9 mouse cellular contexts compared by ENCODE assay signal in the genomic region with DNA sequence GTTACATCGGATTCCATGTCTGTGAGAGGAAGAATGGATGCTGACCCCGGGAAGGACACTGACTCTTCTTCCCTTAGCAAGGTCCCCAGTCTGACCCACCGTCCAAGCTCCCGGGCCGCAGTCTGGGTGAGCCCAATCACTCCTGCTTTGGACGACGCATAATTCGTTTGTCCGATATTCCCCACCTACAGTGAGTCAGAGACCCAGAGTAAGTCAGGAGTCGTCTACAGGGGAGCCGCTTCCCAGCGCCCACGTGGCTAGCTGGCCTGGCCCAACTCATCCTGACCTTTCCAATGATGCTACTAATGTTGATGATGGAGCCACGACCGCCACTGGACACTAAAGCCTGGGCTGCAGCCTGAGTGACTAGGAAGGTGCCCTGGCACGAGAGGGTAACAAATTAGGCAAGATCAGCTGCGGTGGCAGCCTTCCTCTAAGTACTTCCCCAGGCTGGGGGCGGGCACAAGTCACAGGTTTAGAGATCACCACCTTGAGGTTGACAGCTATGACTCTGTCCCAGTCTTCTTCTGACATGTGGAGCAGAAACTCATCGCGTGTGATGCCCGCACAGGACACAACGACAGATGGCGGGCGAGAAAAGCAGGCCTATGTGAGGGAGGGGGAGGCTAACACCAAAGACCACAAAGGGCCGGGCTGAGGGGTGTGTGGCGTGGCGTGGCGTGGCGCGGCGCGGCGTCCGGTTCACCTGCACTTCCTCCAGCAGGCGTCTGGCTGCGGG. TPM values are rescaled to one million over a fixed set of nuclear protein-coding genes. Genes with fewer than 3 reads are reported as not detected.
DNase-seq lines count a peak whose midpoint lies in the region; ATAC-seq and TF ChIP-seq lines count a peak whose summit lies in the region.
"Had no signal": no experiment of that assay in that cellular context is flagged by ENCODE, and none has a peak within 500 bp of the region (broad histone marks: within the 10 kb centered on the region; RNA-seq: fewer than 3 reads in every experiment).

No protein-coding gene starts in this region.

- H3K4me1 ChIP-seq in cerebellum, adult 2 months (ENCODE audit: control insufficient read depth, insufficient read depth, low read length) = peaks cover 26% of the 10 kb centered on the region
- peaks cover 64% of the 10 kb centered on the region for H3K4me1 ChIP-seq in embryonic facial prominence, embryonic 12.5 days
- peaks cover 38% of the 10 kb centered on the region for H3K4me1 ChIP-seq in hindbrain, postnatal 0 days (ENCODE audit: insufficient read depth, low read length)
- H3K4me1 ChIP-seq in liver, postnatal 0 days (ENCODE audit: insufficient read depth) = peaks cover 50% of the 10 kb centered on the region
- H3K4me1 ChIP-seq in neural tube, embryonic 14.5 days (ENCODE audit: control insufficient read depth, insufficient read depth, low read length) = peaks cover 54% of the 10 kb centered on the region

- H3K27ac ChIP-seq in cerebellum, adult 2 months (ENCODE audit: insufficient read depth, low read length) = 0 out of 2 replicates have a peak overlapping the region, but pooled peaks have one; percentile 16
- peak overlapping the region; percentile 75 for H3K27ac ChIP-seq in embryonic facial prominence, embryonic 12.5 days
- peak overlapping the region; percentile 88 for H3K27ac ChIP-seq in hindbrain, postnatal 0 days
- peak overlapping the region; percentile 87 for H3K27ac ChIP-seq in liver, postnatal 0 days (ENCODE audit: low read depth)
- H3K27ac ChIP-seq in neural tube, embryonic 14.5 days (ENCODE audit: low read depth, low read length) = peak overlapping the region; percentile 83

- H3K4me3 ChIP-seq in cerebellum, adult 2 months (replicated peaks; ENCODE audit: insufficient read depth, low read depth, low read length) = peak overlapping the region; percentile 65
- peak overlapping the region; percentile 62 for H3K4me3 ChIP-seq in embryonic facial prominence, embryonic 12.5 days
- H3K4me3 ChIP-seq in hindbrain, postnatal 0 days (ENCODE audit: low read length) = peak overlapping the region; percentile 65
- H3K4me3 ChIP-seq in liver, postnatal 0 days (ENCODE audit: low read depth, low read length) = peak overlapping the region; percentile 65
- H3K4me3 ChIP-seq in neural tube, embryonic 14.5 days (ENCODE audit: low read depth, low read length) = peak overlapping the region; percentile 49

- TF ChIP-seq CTCF in cerebellum, adult 2 months (IDR thresholded peaks at IDR 0.05; ENCODE audit: borderline replicate concordance, insufficient read depth, low read depth, low read length) = no peak
- peak; percentile 16; the same call in 1 of the 2 replicates for TF ChIP-seq CTCF in hindbrain, postnatal 0 days (IDR thresholded peaks at IDR 0.05; ENCODE audit: low read depth)
- no peak for TF ChIP-seq CTCF in liver, postnatal 0 days (IDR thresholded peaks at IDR 0.05; ENCODE audit: low read depth)

- DNase-seq in cerebellum, adult 2 months = peak in 1 of 2 experiments; percentile 50
- DNase-seq in CD8-positive naive resting alpha-beta T cell, adult 2 months (ENCODE audit: low read depth in 2 of 2, low spot score in 2 of 2) = peak; percentile 61 to 67
- DNase-seq in hindbrain, postnatal 0 days (ENCODE audit: low spot score) = peak; percentile 54
- peak; percentile 65 for DNase-seq in liver, postnatal 0 days
- DNase-seq in c-Kit-positive CD71-positive TER-119-positive erythroid progenitor cells, embryonic 14.5 days (ENCODE audit: low spot score) = no peak

- no peak for TF ChIP-seq POLR2A in cerebellum, adult 2 months (IDR thresholded peaks at IDR 0.05; ENCODE audit: borderline replicate concordance, insufficient read depth, low read length)

- no peaks in the 10 kb centered on the region for H3K9me3 ChIP-seq in embryonic facial prominence, embryonic 12.5 days
- no peaks in the 10 kb centered on the region for H3K9me3 ChIP-seq in hindbrain, postnatal 0 days (ENCODE audit: low read length)
- no peaks in the 10 kb centered on the region for H3K9me3 ChIP-seq in liver, postnatal 0 days (ENCODE audit: low read length)
- H3K9me3 ChIP-seq in neural tube, embryonic 14.5 days (ENCODE audit: control insufficient read depth, low read length) = no peaks in the 10 kb centered on the region

- H3K27me3 ChIP-seq in cerebellum, adult 2 months (ENCODE audit: control insufficient read depth, insufficient read depth, low read length) = no peaks in the 10 kb centered on the region
- H3K27me3 ChIP-seq in embryonic facial prominence, embryonic 12.5 days = no peaks in the 10 kb centered on the region
- no peaks in the 10 kb centered on the region for H3K27me3 ChIP-seq in hindbrain, postnatal 0 days (ENCODE audit: insufficient read depth, low read length)
- H3K27me3 ChIP-seq in liver, postnatal 0 days (ENCODE audit: insufficient read depth, low read length) = no peaks in the 10 kb centered on the region
- no peaks in the 10 kb centered on the region for H3K27me3 ChIP-seq in neural tube, embryonic 14.5 days (ENCODE audit: control insufficient read depth, insufficient read depth, low read length)
- H3K27me3 ChIP-seq: Patski had no signal

- no peak for TF ChIP-seq EP300 in liver, postnatal 0 days (IDR thresholded peaks at IDR 0.05; ENCODE audit: low read depth)

- H3K9ac ChIP-seq in embryonic facial prominence, embryonic 12.5 days = peak overlapping the region; percentile 75
- H3K9ac ChIP-seq in hindbrain, postnatal 0 days (replicated peaks; ENCODE audit: low read length) = peak overlapping the region; percentile 69
- H3K9ac ChIP-seq in liver, postnatal 0 days (replicated peaks) = peak overlapping the region; percentile 59
- peak overlapping the region; percentile 78 for H3K9ac ChIP-seq in neural tube, embryonic 14.5 days (replicated peaks; ENCODE audit: low read depth, low read length)

- peak overlapping the region; percentile 94 for H3K4me2 ChIP-seq in embryonic facial prominence, embryonic 12.5 days (replicated peaks)
- H3K4me2 ChIP-seq in hindbrain, postnatal 0 days (ENCODE audit: low read depth, low read length) = peak overlapping the region; percentile 98
- peak overlapping the region; percentile 90 for H3K4me2 ChIP-seq in liver, postnatal 0 days (ENCODE audit: low read depth, low read length)
- H3K4me2 ChIP-seq in neural tube, embryonic 14.5 days (ENCODE audit: low read depth, low read length) = peak overlapping the region; percentile 93

- peaks cover 34% of the 10 kb centered on the region for H3K36me3 ChIP-seq in embryonic facial prominence, embryonic 12.5 days
- peaks cover 18% of the 10 kb centered on the region for H3K36me3 ChIP-seq in hindbrain, postnatal 0 days (ENCODE audit: insufficient read depth, low read length)
- H3K36me3 ChIP-seq in liver, postnatal 0 days (replicated peaks; ENCODE audit: insufficient read depth, low read length) = peaks cover 29% of the 10 kb centered on the region
- peaks cover 12% of the 10 kb centered on the region for H3K36me3 ChIP-seq in neural tube, embryonic 14.5 days (ENCODE audit: control insufficient read depth, insufficient read depth, low read length)

- no peak for ATAC-seq in cerebellum, adult (ENCODE audit: insufficient number of reproducible peaks, low FRiP score, low TSS enrichment)
- no peak for ATAC-seq in embryonic facial prominence, embryonic 12.5 days (ENCODE audit: insufficient number of reproducible peaks, insufficient read depth, low FRiP score, low TSS enrichment)
- ATAC-seq in hindbrain, postnatal 0 days = no peak
- ATAC-seq in liver, postnatal 0 days = no peak
- ATAC-seq in neural tube, embryonic 14.5 days (ENCODE audit: low read depth) = no peak

- 5% methylated on average over 36 of the region's 36 CpGs for WGBS in cerebellum, adult 2 months
- WGBS in embryonic facial prominence, embryonic 12.5 days = 7% methylated on average over 36 of the region's 36 CpGs
- WGBS in hindbrain, postnatal 0 days = 3% methylated on average over 36 of the region's 36 CpGs
- WGBS in liver, postnatal 0 days (ENCODE audit: insufficient replicate concordance) = 14% methylated on average over 36 of the region's 36 CpGs
- WGBS in neural tube, embryonic 14.5 days = 3% methylated on average over 36 of the region's 36 CpGs

RNA-seq across cellular contexts. Expression of gene H2-Ke6, which starts 0.8 kb away (rescaled TPM):
- 82.9 and 89.8 TPM in 2 replicates for polyA plus RNA-seq in cerebellum, adult 2 months (2012; rRNA removed)
- polyA plus RNA-seq in embryonic facial prominence, embryonic 12.5 days (2016; fragmentation: Nextera tagmentation; extraction: Ambion mirVana) = 52.2 and 59.5 TPM in 2 replicates
- 78.3 and 87.4 TPM in 2 replicates for total RNA-seq in hindbrain, postnatal 0 days (2014; rRNA removed)
- polyA plus RNA-seq in hindbrain, postnatal 0 days (2015; fragmentation: Nextera tagmentation; extraction: Ambion mirVana) = 74.9 and 78.9 TPM in 2 replicates
- polyA plus RNA-seq in liver, postnatal 0 days (2015; fragmentation: Nextera tagmentation; extraction: Ambion mirVana) = 49.1 and 51.6 TPM in 2 replicates
- polyA plus RNA-seq in neural tube, embryonic 14.5 days (2014; fragmentation: Nextera tagmentation; extraction: Ambion mirVana) = 70.1 and 72.1 TPM in 2 replicates

RNA-seq across cellular contexts. Expression of gene Ring1, which starts 2.6 kb away (rescaled TPM):
- 66.4 and 74.6 TPM in 2 replicates for polyA plus RNA-seq in cerebellum, adult 2 months (2012; rRNA removed)
- 27.2 and 29.7 TPM in 2 replicates for polyA plus RNA-seq in embryonic facial prominence, embryonic 12.5 days (2016; fragmentation: Nextera tagmentation; extraction: Ambion mirVana)
- total RNA-seq in hindbrain, postnatal 0 days (2014; rRNA removed) = 19.1 and 22.1 TPM in 2 replicates
- 19.2 and 20.0 TPM in 2 replicates for polyA plus RNA-seq in hindbrain, postnatal 0 days (2015; fragmentation: Nextera tagmentation; extraction: Ambion mirVana)
- 6.0 and 7.1 TPM in 2 replicates for polyA plus RNA-seq in liver, postnatal 0 days (2015; fragmentation: Nextera tagmentation; extraction: Ambion mirVana)
- 5.6 and 7.3 TPM in 2 replicates for polyA plus RNA-seq in neural tube, embryonic 14.5 days (2014; fragmentation: Nextera tagmentation; extraction: Ambion mirVana)

RNA-seq across cellular contexts. Expression of gene Slc39a7, which starts 4.4 kb away (rescaled TPM):
- polyA plus RNA-seq in cerebellum, adult 2 months (2012; rRNA removed) = 120 and 123 TPM in 2 replicates
- 191 and 193 TPM in 2 replicates for polyA plus RNA-seq in embryonic facial prominence, embryonic 12.5 days (2016; fragmentation: Nextera tagmentation; extraction: Ambion mirVana)
- total RNA-seq in hindbrain, postnatal 0 days (2014; rRNA removed) = 188 and 250 TPM in 2 replicates
- polyA plus RNA-seq in hindbrain, postnatal 0 days (2015; fragmentation: Nextera tagmentation; extraction: Ambion mirVana) = 148 and 150 TPM in 2 replicates
- 41.3 and 43.4 TPM in 2 replicates for polyA plus RNA-seq in liver, postnatal 0 days (2015; fragmentation: Nextera tagmentation; extraction: Ambion mirVana)
- 77.9 and 90.8 TPM in 2 replicates for polyA plus RNA-seq in neural tube, embryonic 14.5 days (2014; fragmentation: Nextera tagmentation; extraction: Ambion mirVana)

RNA-seq across cellular contexts. Expression of gene Rxrb, which starts 4.5 kb away (rescaled TPM):
- polyA plus RNA-seq in cerebellum, adult 2 months (2012; rRNA removed) = 78.0 and 83.2 TPM in 2 replicates
- 69.9 and 72.6 TPM in 2 replicates for polyA plus RNA-seq in embryonic facial prominence, embryonic 12.5 days (2016; fragmentation: Nextera tagmentation; extraction: Ambion mirVana)
- total RNA-seq in hindbrain, postnatal 0 days (2014; rRNA removed) = 51.5 and 64.8 TPM in 2 replicates
- polyA plus RNA-seq in hindbrain, postnatal 0 days (2015; fragmentation: Nextera tagmentation; extraction: Ambion mirVana) = 48.7 and 49.2 TPM in 2 replicates
- 16.2 and 16.4 TPM in 2 replicates for polyA plus RNA-seq in liver, postnatal 0 days (2015; fragmentation: Nextera tagmentation; extraction: Ambion mirVana)
- 29.1 and 30.8 TPM in 2 replicates for polyA plus RNA-seq in neural tube, embryonic 14.5 days (2014; fragmentation: Nextera tagmentation; extraction: Ambion mirVana)

RNA-seq across cellular contexts. Expression of gene Col11a2, which starts 12.2 kb away (rescaled TPM):
- polyA plus RNA-seq in cerebellum, adult 2 months (2012; rRNA removed) = 12.2 and 15.2 TPM in 2 replicates
- polyA plus RNA-seq in embryonic facial prominence, embryonic 12.5 days (2016; fragmentation: Nextera tagmentation; extraction: Ambion mirVana) = 7.2 and 14.8 TPM in 2 replicates
- total RNA-seq in hindbrain, postnatal 0 days (2014; rRNA removed) = 12.1 and 16.7 TPM in 2 replicates
- polyA plus RNA-seq in hindbrain, postnatal 0 days (2015; fragmentation: Nextera tagmentation; extraction: Ambion mirVana) = 5.4 TPM in 2 replicates
- polyA plus RNA-seq in liver, postnatal 0 days (2015; fragmentation: Nextera tagmentation; extraction: Ambion mirVana) = 0.21 and 0.47 TPM in 2 replicates
- 3.6 and 4.5 TPM in 2 replicates for polyA plus RNA-seq in neural tube, embryonic 14.5 days (2014; fragmentation: Nextera tagmentation; extraction: Ambion mirVana)

Comparison
In these comparisons a context has a peak if more than half of its experiments do, and no peak if none do; other contexts are left out.
1. H3K27ac ChIP-seq: peak in every context shown above with its lines; median percentile 88 in hindbrain, postnatal 0 days; 87 in liver, postnatal 0 days; 83 in neural tube, embryonic 14.5 days; 75 in embryonic facial prominence, embryonic 12.5 days; 16 in cerebellum, adult 2 months.